Mouse (Mus musculus): ENCODE measurements around the gene Ubxn4.

GRCm38 (mm10) chr1:128213261-128213660 lies 30.5 kb upstream of the Ubxn4 start:
- TF ChIP-seq CTCF (IDR thresholded peaks at IDR 0.05; ENCODE audit: control insufficient read depth, insufficient read depth, insufficient read length) (no peak), MYOD1 (IDR thresholded peaks at IDR 0.05; ENCODE audit: control insufficient read depth, insufficient read length, low read depth) (no peak), MAX (IDR thresholded peaks at IDR 0.05) (no peak)
